Mouse (Mus musculus) embryonic fibroblast, embryonic 13.5 days (primary cell): ENCODE measurements around the gene Ccdc24.

Source experiments
- CTCF ChIP-seq: IDR thresholded peaks from 2 replicates; pipeline ENCODE4 v1.5.1; 2011; ENCODE audit warnings: mild to moderate bottlenecking, control low read depth, low read length, moderate library complexity, borderline replicate concordance; ENCODE audit not compliant: insufficient read depth
- POLR2A ChIP-seq: IDR thresholded peaks from 2 replicates; pipeline ENCODE4 v1.6.1; 2011; ENCODE audit warnings: low read depth, mild to moderate bottlenecking, control low read depth, low read length, moderate library complexity

- TF ChIP-seq POLR2A (peak; percentile 87), CTCF (no peak)
Measured at GRCm38 (mm10) chr4:117914591-117915442, 42.5 kb upstream of the Ccdc24 start, which contains the start of gene Ipo13.
